ENCODE assay signal across 8 mouse cellular contexts in genomic region chr10:7473197-7473889, GRCm38 (mm10). TPM values are rescaled to one million over a fixed set of nuclear protein-coding genes. Genes with fewer than 3 reads are reported as not detected.
DNase-seq lines count a peak whose midpoint lies in the region; ATAC-seq lines count a peak whose summit lies in the region.

TSS of gene Ulbp1 (minus strand) at chr10:7473638.

- no peaks in the 10 kb centered on the region for H3K36me3 ChIP-seq in hindbrain, embryonic 15.5 days
- H3K36me3 ChIP-seq in hindbrain, embryonic 13.5 days = no peaks in the 10 kb centered on the region
- no peaks in the 10 kb centered on the region for H3K36me3 ChIP-seq in splenic B cell, adult 2 months (ENCODE audit: control insufficient read depth, insufficient read depth, low read length, poor library complexity, severe bottlenecking)

- peak within 1 kb of the TSS; percentile 0; the same call in 1 of the 2 replicates for H3K4me2 ChIP-seq in hindbrain, embryonic 15.5 days
- H3K4me2 ChIP-seq in hindbrain, embryonic 13.5 days = no peak within 1 kb of the TSS

- H3K9ac ChIP-seq in hindbrain, embryonic 15.5 days = no peak within 1 kb of the TSS
- no peak within 1 kb of the TSS for H3K9ac ChIP-seq in hindbrain, embryonic 13.5 days

- no peaks in the 10 kb centered on the region for H3K4me1 ChIP-seq in hindbrain, embryonic 15.5 days (replicated peaks)
- no peaks in the 10 kb centered on the region for H3K4me1 ChIP-seq in hindbrain, embryonic 13.5 days (replicated peaks)

- no peaks in the 10 kb centered on the region for H3K27me3 ChIP-seq in hindbrain, embryonic 15.5 days
- no peaks in the 10 kb centered on the region for H3K27me3 ChIP-seq in hindbrain, embryonic 13.5 days
- no peaks in the 10 kb centered on the region for H3K27me3 ChIP-seq in splenic B cell, adult 2 months (ENCODE audit: control insufficient read depth, insufficient read depth, low read length, poor library complexity, severe bottlenecking)

- no peaks in the 10 kb centered on the region for H3K9me3 ChIP-seq in hindbrain, embryonic 15.5 days
- H3K9me3 ChIP-seq in hindbrain, embryonic 13.5 days = no peaks in the 10 kb centered on the region

- H3K4me3 ChIP-seq in hindbrain, embryonic 15.5 days = no peak within 1 kb of the TSS
- H3K4me3 ChIP-seq in hindbrain, embryonic 13.5 days = no peak within 1 kb of the TSS

- WGBS in hindbrain, embryonic 15.5 days = 71% methylated on average over 13 of the region's 13 CpGs
- 71% methylated on average over 13 of the region's 13 CpGs for WGBS in hindbrain, embryonic 13.5 days

- peak; percentile 90 for DNase-seq in adrenal gland, postnatal 10 days
- DNase-seq in gastrocnemius, postnatal 10 days = peak; percentile 69
- peak; percentile 37 for DNase-seq in kidney, adult 11 months
- DNase-seq in lung, postnatal 10 days = peak; percentile 89
- peak; percentile 68 for DNase-seq in splenic B cell, adult 2 months (ENCODE audit: low read depth, low spot score)
- no peak for DNase-seq in embryo, embryonic 10 days (ENCODE audit: low spot score)

- no peak for ATAC-seq in hindbrain, embryonic 15.5 days (ENCODE audit: low FRiP score, low read depth)
- ATAC-seq in hindbrain, embryonic 13.5 days (ENCODE audit: low FRiP score) = no peak

- no peak within 1 kb of the TSS for H3K27ac ChIP-seq in hindbrain, embryonic 15.5 days (replicated peaks)
- H3K27ac ChIP-seq in hindbrain, embryonic 13.5 days = no peak within 1 kb of the TSS

RNA-seq across cellular contexts. Expression of gene Ulbp1, which starts in this region (rescaled TPM):
- polyA plus RNA-seq in hindbrain, embryonic 15.5 days (2015; fragmentation: Nextera tagmentation; extraction: Ambion mirVana) = 0.41 and 0.49 TPM in 2 replicates
- polyA plus RNA-seq in hindbrain, embryonic 13.5 days (2015; fragmentation: Nextera tagmentation; extraction: Ambion mirVana) = 0.83 and 1.3 TPM in 2 replicates
- total RNA-seq in adrenal gland, postnatal 10 days (2021) = 10 to 100 TPM; 14.7 to 20.4 TPM
- 10 to 100 TPM; 12.8 to 16.3 TPM for total RNA-seq in gastrocnemius, postnatal 10 days (2021)
